Mouse (Mus musculus): Measurements from ENCODE around the gene Trim8. TPM values are rescaled to one million over a fixed set of nuclear protein-coding genes. Genes with fewer than 3 reads are reported as not detected.
A peak's percentile ranks its signal among the peaks of the same experiment; 100 is the strongest.

The Trim8 gene
- total and polyA plus RNA-seq, 2 experiments, result 7.3 to 20.0 TPM

DNA sequence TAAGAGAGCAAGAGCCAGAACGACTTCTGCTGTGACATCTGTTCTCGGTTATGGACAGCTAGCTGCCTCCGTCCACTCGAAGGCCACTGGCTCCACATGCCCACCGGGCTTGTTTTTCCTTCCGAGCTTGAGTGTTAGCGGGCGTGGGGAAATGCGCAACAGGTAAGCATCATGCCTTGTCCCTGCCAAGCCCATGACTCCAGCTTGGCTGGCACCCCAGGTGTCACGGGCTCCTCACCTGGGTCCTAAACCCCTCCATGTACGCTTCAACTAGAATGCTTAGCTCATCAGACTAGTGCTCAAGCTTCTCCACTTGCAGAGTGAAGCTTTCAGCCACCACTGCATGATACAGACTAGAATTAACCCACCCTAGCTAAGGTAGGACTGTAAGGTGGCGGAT lies 57.1 kb downstream of the Trim8 start:
- Histone ChIP-seq H3K27me3 (ENCODE audit: control insufficient read depth, insufficient read depth, low read length) (no peaks in the 10 kb centered on the region), H3K9ac (ENCODE audit: low read depth, low read length) (no peak overlapping the region), H3K36me3 (ENCODE audit: control insufficient read depth, insufficient read depth, low read length) (no peaks in the 10 kb centered on the region; the same call in 1 of the 2 replicates), H3K4me1 (ENCODE audit: control insufficient read depth, insufficient read depth, low read length) (no peaks in the 10 kb centered on the region), H3K4me3 (ENCODE audit: insufficient read depth, low read depth, low read length) (no peak overlapping the region), H3K79me2 (ENCODE audit: control insufficient read depth, insufficient read depth, low read length) (no peaks in the 10 kb centered on the region), H3K27ac (replicated peaks; ENCODE audit: insufficient read depth, low read depth, low read length) (no peak overlapping the region)
- DNase-seq (ENCODE audit: extremely low read depth, low read depth, low spot score), result no peak
- WGBS, result 70% methylated on average over 12 of the region's 12 CpGs
- TF ChIP-seq CTCF (IDR thresholded peaks at IDR 0.05; ENCODE audit: low read depth, low read length) (no peak), POLR2A (IDR thresholded peaks at IDR 0.05; ENCODE audit: extremely low read depth, insufficient read depth, low read length) (no peak)

DNA sequence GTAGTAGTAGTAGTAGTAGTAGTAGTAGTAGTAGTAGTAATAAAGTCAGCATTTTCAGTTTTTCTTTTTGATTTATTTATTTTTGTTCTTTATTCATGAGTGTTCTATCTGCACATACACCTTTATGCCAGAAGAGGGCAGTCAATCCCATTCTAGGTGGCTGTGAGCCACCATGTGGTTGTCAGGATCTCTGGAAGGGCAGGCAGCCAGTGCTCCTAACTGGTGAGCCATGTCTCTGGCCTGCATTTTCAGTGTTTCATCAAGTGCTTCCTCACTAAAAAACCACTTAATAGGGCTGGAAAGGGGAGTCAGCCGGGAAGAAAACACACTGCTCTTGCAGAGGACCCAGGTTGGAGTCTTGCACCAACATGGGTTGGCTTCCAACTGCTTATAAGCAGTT lies 60.6 kb downstream of the Trim8 start:
- Histone ChIP-seq H3K27ac (replicated peaks; ENCODE audit: insufficient read depth, low read depth, low read length) (no peak overlapping the region), H3K36me3 (ENCODE audit: control insufficient read depth, insufficient read depth, low read length) (no peaks in the 10 kb centered on the region), H3K4me3 (ENCODE audit: insufficient read depth, low read depth, low read length) (no peak overlapping the region), H3K9ac (ENCODE audit: low read depth, low read length) (no peak overlapping the region), H3K4me1 (ENCODE audit: control insufficient read depth, insufficient read depth, low read length) (no peaks in the 10 kb centered on the region), H3K79me2 (ENCODE audit: control insufficient read depth, insufficient read depth, low read length) (0 out of 2 replicates have a peak, but pooled peaks cover 4% of the 10 kb centered on the region), H3K27me3 (ENCODE audit: control insufficient read depth, insufficient read depth, low read length) (no peaks in the 10 kb centered on the region)
- WGBS, result 33% methylated on average over 1 of the region's 1 CpGs
- peak; percentile 49 for DNase-seq (ENCODE audit: extremely low read depth, low read depth, low spot score)
- TF ChIP-seq CTCF (IDR thresholded peaks at IDR 0.05; ENCODE audit: low read depth, low read length) (peak; percentile 80), POLR2A (IDR thresholded peaks at IDR 0.05; ENCODE audit: extremely low read depth, insufficient read depth, low read length) (no peak)

DNA sequence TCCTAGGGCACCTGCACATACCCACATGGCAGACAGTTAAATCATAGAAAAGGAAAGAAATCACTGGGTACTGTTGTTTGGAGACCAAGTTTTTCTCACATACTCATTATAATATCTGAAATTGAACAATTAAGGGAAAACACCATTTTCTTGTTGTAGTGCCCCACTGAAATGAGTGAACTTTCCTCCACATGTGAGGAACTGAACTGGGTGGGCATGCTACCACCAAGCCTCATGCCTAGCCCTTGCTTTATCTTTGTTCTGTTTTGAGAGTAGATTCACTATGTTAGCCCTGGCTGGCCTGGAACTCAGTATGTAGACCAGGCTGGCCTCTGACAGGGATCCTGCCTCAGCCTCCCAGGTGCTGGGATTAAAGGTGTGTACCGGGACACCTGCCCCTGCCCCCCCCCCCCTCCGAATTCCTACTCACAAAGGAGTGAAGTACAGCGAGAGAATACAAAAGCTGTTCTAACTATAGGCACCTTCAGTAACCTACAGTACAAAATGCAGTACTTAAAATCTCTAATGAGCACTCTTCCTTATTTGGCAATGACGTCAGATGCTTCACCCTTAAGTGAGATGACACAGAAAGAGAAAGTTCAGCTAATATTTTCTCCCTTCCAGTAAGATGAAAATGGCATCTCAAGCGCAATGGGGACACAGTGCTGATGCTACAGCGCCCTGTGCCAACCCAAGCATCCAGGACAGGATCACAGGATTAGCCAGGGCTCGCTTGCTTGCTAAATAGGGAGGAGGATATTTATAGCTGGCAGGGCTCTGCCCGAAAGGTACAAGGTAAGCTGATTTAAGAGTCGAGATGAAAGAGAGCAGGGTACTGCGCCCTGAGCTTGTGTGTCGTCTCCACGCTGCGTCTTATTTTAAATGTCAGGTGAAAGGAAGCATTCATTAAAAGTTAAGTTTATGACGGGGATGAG lies 61.3 kb downstream of the Trim8 start:
- Histone ChIP-seq H3K9ac (ENCODE audit: low read depth, low read length) (no peak overlapping the region), H3K79me2 (ENCODE audit: control insufficient read depth, insufficient read depth, low read length) (0 out of 2 replicates have a peak, but pooled peaks cover 4% of the 10 kb centered on the region), H3K4me3 (ENCODE audit: insufficient read depth, low read depth, low read length) (no peak overlapping the region), H3K4me1 (ENCODE audit: control insufficient read depth, insufficient read depth, low read length) (no peaks in the 10 kb centered on the region), H3K36me3 (ENCODE audit: control insufficient read depth, insufficient read depth, low read length) (no peaks in the 10 kb centered on the region), H3K27me3 (ENCODE audit: control insufficient read depth, insufficient read depth, low read length) (no peaks in the 10 kb centered on the region), H3K27ac (replicated peaks; ENCODE audit: insufficient read depth, low read depth, low read length) (no peak overlapping the region)
- no peak for DNase-seq (ENCODE audit: extremely low read depth, low read depth, low spot score)
- 92% methylated on average over 14 of the region's 14 CpGs for WGBS
- TF ChIP-seq POLR2A (IDR thresholded peaks at IDR 0.05; ENCODE audit: extremely low read depth, insufficient read depth, low read length) (no peak), CTCF (IDR thresholded peaks at IDR 0.05; ENCODE audit: low read depth, low read length) (no peak)

DNA sequence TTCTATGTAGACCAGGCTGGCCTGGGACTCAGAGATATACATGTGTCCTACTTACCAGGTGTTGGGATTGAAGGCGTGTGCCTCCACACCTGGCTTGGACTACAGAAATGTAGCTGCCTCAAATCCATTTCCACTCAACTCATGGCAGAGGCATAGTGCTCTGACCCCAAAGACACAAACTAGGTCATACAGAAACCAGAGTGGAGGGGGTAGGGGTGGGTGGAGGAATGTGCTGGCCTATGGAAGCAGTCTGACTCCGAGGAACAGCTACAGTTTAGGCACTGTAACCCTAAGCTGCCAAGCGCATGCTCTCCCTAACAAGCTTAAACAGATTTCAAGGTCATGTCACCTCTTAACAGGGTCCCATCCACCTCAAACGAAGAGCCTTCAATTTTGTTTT lies 62.1 kb downstream of the Trim8 start:
- no peaks in the 10 kb centered on the region for H3K4me1 ChIP-seq (ENCODE audit: control insufficient read depth, insufficient read depth, low read length)
- WGBS, result 69% methylated on average over 4 of the region's 4 CpGs
- no peak overlapping the region for H3K9ac ChIP-seq (ENCODE audit: low read depth, low read length)
- no peak overlapping the region for H3K4me3 ChIP-seq (ENCODE audit: insufficient read depth, low read depth, low read length)
- H3K79me2 ChIP-seq (ENCODE audit: control insufficient read depth, insufficient read depth, low read length), result 0 out of 2 replicates have a peak, but pooled peaks cover 4% of the 10 kb centered on the region
- TF ChIP-seq POLR2A (IDR thresholded peaks at IDR 0.05; ENCODE audit: extremely low read depth, insufficient read depth, low read length) (no peak), CTCF (IDR thresholded peaks at IDR 0.05; ENCODE audit: low read depth, low read length) (no peak)
- H3K36me3 ChIP-seq (ENCODE audit: control insufficient read depth, insufficient read depth, low read length), result no peaks in the 10 kb centered on the region
- H3K27ac ChIP-seq (replicated peaks; ENCODE audit: insufficient read depth, low read depth, low read length), result no peak overlapping the region
- no peak for DNase-seq (ENCODE audit: extremely low read depth, low read depth, low spot score)
- H3K27me3 ChIP-seq (ENCODE audit: control insufficient read depth, insufficient read depth, low read length), result no peaks in the 10 kb centered on the region

DNA sequence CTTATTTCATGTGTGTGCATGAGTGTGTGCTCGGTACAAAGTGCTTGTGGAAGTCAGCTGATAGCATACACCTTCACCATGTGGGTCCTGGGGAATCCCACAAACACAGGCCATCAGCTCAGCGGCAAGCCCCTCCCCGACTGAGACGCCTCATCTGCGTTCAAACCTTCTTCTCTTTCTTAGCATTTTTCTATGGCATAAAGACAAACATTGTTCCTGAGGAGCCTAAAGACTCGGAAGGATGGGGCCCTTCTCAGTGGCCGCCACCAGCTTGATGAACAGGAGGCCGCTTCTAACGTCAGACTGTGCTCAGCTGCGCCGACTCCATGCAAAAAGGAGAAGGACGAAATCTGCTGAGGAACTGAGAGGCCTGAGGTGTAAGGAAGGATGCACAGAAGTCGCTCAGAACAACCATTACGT lies 62.6 kb downstream of the Trim8 start:
- H3K9ac ChIP-seq (ENCODE audit: low read depth, low read length), result no peak overlapping the region
- H3K4me3 ChIP-seq (ENCODE audit: insufficient read depth, low read depth, low read length), result no peak overlapping the region
- no peak overlapping the region for H3K27ac ChIP-seq (replicated peaks; ENCODE audit: insufficient read depth, low read depth, low read length)
- no peaks in the 10 kb centered on the region for H3K4me1 ChIP-seq (ENCODE audit: control insufficient read depth, insufficient read depth, low read length)
- H3K27me3 ChIP-seq (ENCODE audit: control insufficient read depth, insufficient read depth, low read length), result no peaks in the 10 kb centered on the region
- WGBS, result 86% methylated on average over 14 of the region's 14 CpGs
- no peak for DNase-seq (ENCODE audit: extremely low read depth, low read depth, low spot score)
- H3K36me3 ChIP-seq (ENCODE audit: control insufficient read depth, insufficient read depth, low read length), result no peaks in the 10 kb centered on the region
- no peak for TF ChIP-seq POLR2A (IDR thresholded peaks at IDR 0.05; ENCODE audit: extremely low read depth, insufficient read depth, low read length)
- TF ChIP-seq CTCF (IDR thresholded peaks at IDR 0.05; ENCODE audit: low read depth, low read length), result no peak
- 0 out of 2 replicates have a peak, but pooled peaks cover 4% of the 10 kb centered on the region for H3K79me2 ChIP-seq (ENCODE audit: control insufficient read depth, insufficient read depth, low read length)

Other genes with a start within 250 kb of the Trim8 start
- 3.7 and 4.7 TPM in 2 replicates for gene Nfkb2, start 197.4 kb upstream of the Trim8 start, total RNA-seq (2014; rRNA removed)
- gene Nfkb2, start 197.4 kb upstream of the Trim8 start, polyA plus RNA-seq (2012; rRNA removed), result 8.1 and 9.3 TPM in 2 replicates
- 0.27 and 0.46 TPM in 2 replicates for gene Psd, start 174.5 kb upstream of the Trim8 start, total RNA-seq (2014; rRNA removed)
- gene Psd, start 174.5 kb upstream of the Trim8 start, polyA plus RNA-seq (2012; rRNA removed), result 0.57 and 0.71 TPM in 2 replicates
- 6.2 and 6.4 TPM in 2 replicates for gene Fbxl15, start 173.5 kb upstream of the Trim8 start, total RNA-seq (2014; rRNA removed)
- 15.1 and 22.6 TPM in 2 replicates for gene Fbxl15, start 173.5 kb upstream of the Trim8 start, polyA plus RNA-seq (2012; rRNA removed)
- gene Cuedc2, start 163.0 kb upstream of the Trim8 start, total RNA-seq (2014; rRNA removed), result 19.5 and 21.7 TPM in 2 replicates
- gene Cuedc2, start 163.0 kb upstream of the Trim8 start, polyA plus RNA-seq (2012; rRNA removed), result 24.6 and 25.1 TPM in 2 replicates
- gene Mfsd13a, start 160.6 kb upstream of the Trim8 start, total RNA-seq (2014; rRNA removed), result 1.2 and 1.3 TPM in 2 replicates
- gene Mfsd13a, start 160.6 kb upstream of the Trim8 start, polyA plus RNA-seq (2012; rRNA removed), result 17.9 and 22.0 TPM in 2 replicates
- gene 2310034G01Rik, start 151.4 kb upstream of the Trim8 start, total RNA-seq (2014; rRNA removed), result 0.09 and 0.40 TPM in 2 replicates
- gene 2310034G01Rik, start 151.4 kb upstream of the Trim8 start, polyA plus RNA-seq (2012; rRNA removed), result 0.10 and 0.25 TPM in 2 replicates
- 29.7 and 32.5 TPM in 2 replicates for gene Actr1a, start 106.0 kb upstream of the Trim8 start, total RNA-seq (2014; rRNA removed)
- 40.9 and 46.2 TPM in 2 replicates for gene Actr1a, start 106.0 kb upstream of the Trim8 start, polyA plus RNA-seq (2012; rRNA removed)
- gene Sufu, start 104.8 kb upstream of the Trim8 start, total RNA-seq (2014; rRNA removed), result 1.1 and 2.3 TPM in 2 replicates
- 2.8 and 3.2 TPM in 2 replicates for gene Sufu, start 104.8 kb upstream of the Trim8 start, polyA plus RNA-seq (2012; rRNA removed)
- 21.9 and 25.1 TPM in 2 replicates for gene Arl3, start 71.5 kb downstream of the Trim8 start, total RNA-seq (2014; rRNA removed)
- gene Arl3, start 71.5 kb downstream of the Trim8 start, polyA plus RNA-seq (2012; rRNA removed), result 8.7 and 12.7 TPM in 2 replicates
- 33.8 and 34.6 TPM in 2 replicates for gene Sfxn2, start 71.7 kb downstream of the Trim8 start, total RNA-seq (2014; rRNA removed)
- 13.9 and 15.1 TPM in 2 replicates for gene Sfxn2, start 71.7 kb downstream of the Trim8 start, polyA plus RNA-seq (2012; rRNA removed)
- gene Wbp1l, start 97.4 kb downstream of the Trim8 start, total RNA-seq (2014; rRNA removed), result 66.7 and 90.9 TPM in 2 replicates
- 140 and 169 TPM in 2 replicates for gene Wbp1l, start 97.4 kb downstream of the Trim8 start, polyA plus RNA-seq (2012; rRNA removed)
- gene Cyp17a1, start 171.5 kb downstream of the Trim8 start, total RNA-seq (2014; rRNA removed), result 106 and 193 TPM in 2 replicates
- gene Cyp17a1, start 171.5 kb downstream of the Trim8 start, polyA plus RNA-seq (2012; rRNA removed), result 85.1 and 113 TPM in 2 replicates
- gene Borcs7, start 188.2 kb downstream of the Trim8 start, total RNA-seq (2014; rRNA removed), result 4.8 TPM in 2 replicates
- 2.9 and 3.9 TPM in 2 replicates for gene Borcs7, start 188.2 kb downstream of the Trim8 start, polyA plus RNA-seq (2012; rRNA removed)
- gene As3mt, start 205.8 kb downstream of the Trim8 start, total RNA-seq (2014; rRNA removed), result 57.8 and 67.9 TPM in 2 replicates
- 19.3 and 29.3 TPM in 2 replicates for gene As3mt, start 205.8 kb downstream of the Trim8 start, polyA plus RNA-seq (2012; rRNA removed)